11 mouse cellular contexts compared by ENCODE assay signal in the genomic region with DNA sequence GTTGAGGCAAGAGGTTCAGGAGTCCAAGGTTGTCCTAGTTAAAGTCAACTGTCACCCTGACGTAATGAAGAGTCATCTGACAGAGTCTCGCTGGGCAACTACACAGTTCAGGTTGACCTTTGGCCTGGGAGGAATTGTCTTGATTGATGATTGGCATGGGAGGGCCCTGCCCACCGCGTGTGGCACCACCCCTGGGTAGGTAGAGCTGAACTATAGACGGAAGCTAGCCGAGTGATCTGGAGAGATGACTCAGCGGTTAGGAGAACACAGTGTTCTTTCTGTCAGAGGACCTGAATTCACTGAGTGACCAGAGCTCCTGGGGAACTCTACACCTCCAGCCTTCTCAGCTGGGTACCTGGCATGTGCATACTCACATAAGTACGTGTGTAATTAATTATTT. TPM values are rescaled to one million over a fixed set of nuclear protein-coding genes. Genes with fewer than 3 reads are reported as not detected.
DNase-seq lines count a peak whose midpoint lies in the region; TF ChIP-seq lines count a peak whose summit lies in the region.
"Had no signal": no experiment of that assay in that cellular context is flagged by ENCODE, and none has a peak within 500 bp of the region (broad histone marks: within the 10 kb centered on the region; RNA-seq: fewer than 3 reads in every experiment).

No protein-coding gene starts in this region.

- no peak for TF ChIP-seq CTCF in CH12.LX (conservative IDR thresholded peaks at IDR 0.05 in 1 of 2, IDR thresholded peaks at IDR 0.05 in 1 of 2; ENCODE audit: low read depth in 2 of 2, low read length in 2 of 2)

- in situ Hi-C loops in CH12.LX (cut with MboI; ENCODE audit: low pct_ligation_motif_present, low pct_unique_long_range_greater_than_20kb, low sequenced_read_pairs) = loop anchor here (5.0 kb wide), 2 partner anchors 34 to 314 kb away; partner anchors contain the start of gene Hpdl

- TF ChIP-seq POLR2A in CH12.LX (IDR thresholded peaks at IDR 0.05; ENCODE audit: low read depth, low read length) = peak; percentile 78

- dilution Hi-C loops in CH12.LX (cut with MboI; ENCODE audit: extremely low pct_ligation_motif_present, extremely low pct_unique_long_range_greater_than_20kb, low sequenced_read_pairs) = no loop called here

- H3K27ac ChIP-seq in CH12.LX (ENCODE audit: insufficient read depth, low read depth) = peak overlapping the region; percentile 52
- H3K27ac ChIP-seq in limb, embryonic 10.5 days = no peak overlapping the region
- H3K27ac ChIP-seq: embryonic facial prominence, embryonic 15.5 days had no signal

- no peak for DNase-seq in CH12.LX (ENCODE audit: extremely low read depth)
- DNase-seq in adrenal gland, adult 8-10 months = peak; percentile 88
- DNase-seq in kidney, adult 9 months = peak; percentile 98
- peak; percentile 43 for DNase-seq in lung, postnatal 14 days
- no peak for DNase-seq in ovary, adult 18-20 months (ENCODE audit: low spot score)
- DNase-seq in limb, embryonic 10.5 days (ENCODE audit: low spot score) = no peak
- no peak for DNase-seq in layer of hippocampus, adult 9-11 months
- no peak for DNase-seq in retina, embryonic 14.5 days (ENCODE audit: low spot score)

- H3K9me3 ChIP-seq in CH12.LX (replicated peaks; ENCODE audit: low read length) = no peaks in the 10 kb centered on the region
- no peaks in the 10 kb centered on the region for H3K9me3 ChIP-seq in limb, embryonic 10.5 days (replicated peaks)
- H3K9me3 ChIP-seq: embryonic facial prominence, embryonic 15.5 days had no signal

- H3K36me3 ChIP-seq in CH12.LX (replicated peaks in 1 of 2; ENCODE audit: control insufficient read depth in 1 of 2, insufficient read depth in 1 of 2, low read length in 1 of 2) = peaks cover 7 to 15% of the 10 kb centered on the region in 2 experiments
- peaks cover under 1% of the 10 kb centered on the region; the same call in 1 of the 2 replicates for H3K36me3 ChIP-seq in limb, embryonic 10.5 days
- H3K36me3 ChIP-seq: embryonic facial prominence, embryonic 15.5 days had no signal

- peaks cover 20% of the 10 kb centered on the region for H3K79me2 ChIP-seq in CH12.LX (replicated peaks; ENCODE audit: control insufficient read depth, extremely low read depth, insufficient read depth, poor library complexity, severe bottlenecking)

- peak overlapping the region in 1 of 3 experiments; percentile 19 for H3K4me3 ChIP-seq in CH12.LX (replicated peaks in 1 of 3; ENCODE audit: low read depth in 2 of 3, low read length in 2 of 3, poor library complexity in 1 of 3)
- no peak overlapping the region for H3K4me3 ChIP-seq in limb, embryonic 10.5 days
- H3K4me3 ChIP-seq: embryonic facial prominence, embryonic 15.5 days had no signal

- TF ChIP-seq EP300 in CH12.LX (IDR thresholded peaks at IDR 0.05; ENCODE audit: low read length) = no peak

- peak overlapping the region; percentile 29 for H3K4me2 ChIP-seq in CH12.LX (ENCODE audit: insufficient read depth, low read depth, poor library complexity, severe bottlenecking)
- H3K4me2 ChIP-seq: embryonic facial prominence, embryonic 15.5 days had no signal

- H3K27me3 ChIP-seq in CH12.LX (replicated peaks) = no peaks in the 10 kb centered on the region
- H3K27me3 ChIP-seq in limb, embryonic 10.5 days (ENCODE audit: low read depth, poor library complexity, severe bottlenecking) = peaks cover 26% of the 10 kb centered on the region

- no peak for TF ChIP-seq RAD21 in CH12.LX (IDR thresholded peaks at IDR 0.05; ENCODE audit: low read depth, low read length)

- H3K9ac ChIP-seq in CH12.LX (ENCODE audit: insufficient read depth, low read depth) = peak overlapping the region; percentile 5
- H3K9ac ChIP-seq: embryonic facial prominence, embryonic 15.5 days had no signal

- peaks cover 23 to 60% of the 10 kb centered on the region in 2 experiments for H3K4me1 ChIP-seq in CH12.LX (ENCODE audit: control insufficient read depth in 1 of 2, insufficient read depth in 2 of 2)
- peaks cover 42% of the 10 kb centered on the region for H3K4me1 ChIP-seq in limb, embryonic 10.5 days

- WGBS in limb, embryonic 10.5 days = 28% methylated on average over 8 of the region's 8 CpGs

TF ChIP-seq in CH12.LX, 34 proteins besides CTCF, POLR2A, EP300 and RAD21:
- TF ChIP-seq HCFC1 (IDR thresholded peaks at IDR 0.05; ENCODE audit: low read depth, low read length) (no peak), MYC (IDR thresholded peaks at IDR 0.05; ENCODE audit: low read depth, low read length) (no peak), TBP (conservative IDR thresholded peaks at IDR 0.05; ENCODE audit: low read depth, low read length) (0 out of 2 replicates have a peak, but pooled peaks have one; percentile 49), SIN3A (IDR thresholded peaks at IDR 0.05; ENCODE audit: low read length) (0 out of 2 replicates have a peak, but pooled peaks have one; percentile 27), TCF12 (IDR thresholded peaks at IDR 0.05; ENCODE audit: low read depth, low read length) (peak; percentile 64; the same call in 1 of the 2 replicates), ZNF384 (IDR thresholded peaks at IDR 0.05; ENCODE audit: low read depth, low read length) (no peak), MAFK (IDR thresholded peaks at IDR 0.05; ENCODE audit: insufficient replicate concordance, low read length) (peak; percentile 83), IRF4 (IDR thresholded peaks at IDR 0.05; ENCODE audit: low read depth, low read length) (no peak)

RNA-seq across cellular contexts. Expression of gene Plk3, which starts 2.3 kb away (rescaled TPM):
- total RNA-seq in CH12.LX (2012; rRNA removed) (12.0 and 13.8 TPM in 2 replicates), CH12.LX (2014; rRNA removed) (8.6 and 8.8 TPM in 2 replicates)
- polyA plus RNA-seq in CH12.LX (2012; ENCODE audit: insufficient read length, low read depth) = 14.7 and 18.5 TPM in 2 replicates
- total RNA-seq in adrenal gland, adult 8-10 months (2022) = 10 to 100 TPM in 1 of 4 experiments, 1 to 10 TPM in 3; 4.5 to 18.0 (median 5.8) TPM
- polyA plus RNA-seq in limb, embryonic 10.5 days (2016; fragmentation: Nextera tagmentation; extraction: Ambion mirVana) = 2.5 and 3.5 TPM in 2 replicates

RNA-seq across cellular contexts. Expression of gene Tctex1d4, which starts 9.4 kb away (rescaled TPM):
- total RNA-seq in CH12.LX (2012; rRNA removed) (0.55 and 0.98 TPM in 2 replicates), CH12.LX (2014; rRNA removed) (not detected in 2 replicates)
- polyA plus RNA-seq in CH12.LX (2012; ENCODE audit: insufficient read length, low read depth) = not detected in 2 replicates
- total RNA-seq in adrenal gland, adult 8-10 months (2022) = not detected
- not detected in 2 replicates for polyA plus RNA-seq in limb, embryonic 10.5 days (2016; fragmentation: Nextera tagmentation; extraction: Ambion mirVana)
- total RNA-seq: hematopoietic stem cell, adult 5-6 weeks; megakaryocyte-erythroid progenitor cell, adult 5-6 weeks had no signal

RNA-seq across cellular contexts. Expression of gene Btbd19, which starts 10.5 kb away (rescaled TPM):
- total RNA-seq in CH12.LX (2012; rRNA removed) (31.5 and 32.4 TPM in 2 replicates), CH12.LX (2014; rRNA removed) (49.7 and 51.1 TPM in 2 replicates)
- polyA plus RNA-seq in CH12.LX (2012; ENCODE audit: insufficient read length, low read depth) = 32.9 and 36.3 TPM in 2 replicates
- total RNA-seq in adrenal gland, adult 8-10 months (2022) = 10 to 100 TPM in 1 of 4 experiments, 1 to 10 TPM in 3; 6.6 to 11.4 (median 9.1) TPM
- 5.5 and 5.9 TPM in 2 replicates for polyA plus RNA-seq in limb, embryonic 10.5 days (2016; fragmentation: Nextera tagmentation; extraction: Ambion mirVana)

RNA-seq across cellular contexts. Expression of gene Rps8, which starts 20.0 kb away (rescaled TPM):
- total RNA-seq in CH12.LX (2012; rRNA removed) (5,379 and 5,435 TPM in 2 replicates), CH12.LX (2014; rRNA removed) (2,191 and 2,455 TPM in 2 replicates)
- polyA plus RNA-seq in CH12.LX (2012; ENCODE audit: insufficient read length, low read depth) = 1,480 and 1,967 TPM in 2 replicates
- 1,000 to 10,000 TPM in 2 of 4 experiments, 100 to 1,000 TPM in 2; 974 to 1,059 (median 1,012) TPM for total RNA-seq in adrenal gland, adult 8-10 months (2022)
- polyA plus RNA-seq in limb, embryonic 10.5 days (2016; fragmentation: Nextera tagmentation; extraction: Ambion mirVana) = 842 and 1,039 TPM in 2 replicates

RNA-seq across cellular contexts. Expression of gene Ptch2, which starts 40.2 kb away (rescaled TPM):
- total RNA-seq in CH12.LX (2012; rRNA removed) = 0.04 and 0.21 TPM in 2 replicates
- not detected in 2 replicates for total RNA-seq in CH12.LX (2014; rRNA removed)
- polyA plus RNA-seq in CH12.LX (2012; ENCODE audit: insufficient read length, low read depth) = 0.46 and 0.79 TPM in 2 replicates
- 1 to 10 TPM; 3.8 to 9.0 (median 8.3) TPM for total RNA-seq in adrenal gland, adult 8-10 months (2022)
- 8.4 and 9.0 TPM in 2 replicates for polyA plus RNA-seq in limb, embryonic 10.5 days (2016; fragmentation: Nextera tagmentation; extraction: Ambion mirVana)
- total RNA-seq: hematopoietic stem cell, adult 5-6 weeks; megakaryocyte-erythroid progenitor cell, adult 5-6 weeks had no signal

Comparison
In these comparisons a context has a peak if more than half of its experiments do, and no peak if none do; other contexts are left out.
1. DNase-seq: peak in adrenal gland, adult 8-10 months (single experiment), kidney, adult 9 months (single experiment) and lung, postnatal 14 days (single experiment); none in CH12.LX (single experiment), ovary, adult 18-20 months (single experiment), limb, embryonic 10.5 days (single experiment), layer of hippocampus, adult 9-11 months (single experiment) and retina, embryonic 14.5 days (single experiment).